Mouse (Mus musculus) midbrain, postnatal 0 days (tissue): ENCODE data around the gene Gucy2e. TPM values are rescaled to one million over a fixed set of nuclear protein-coding genes. Genes with fewer than 3 reads are reported as not detected.

Source experiments
- ATAC-seq: fragments of 200-750 bp; cut with Nextera tagmentation; 2 replicates; pipeline ENCODE4 v1.8.0; 2017; ENCODE audit warnings: moderate number of reproducible peaks, mild to moderate bottlenecking, moderate TSS enrichment, moderate library complexity; ENCODE audit not compliant: low FRiP score
- DNase-seq: peaks from one replicate; pipeline ENCODE4 v3.0.0-alpha.2; 2015; ENCODE audit warnings: low spot score
- H3K27ac ChIP-seq: fragments of 300-500 bp; sonication (generic); 2 replicates; pipeline ENCODE4 v1.5.1; 2014; ENCODE audit warnings: low read depth, mild to moderate bottlenecking, low read length, mixed read lengths
- H3K27me3 ChIP-seq: fragments of 300-500 bp; sonication (generic); 2 replicates; pipeline ENCODE4 v1.6.1; 2014; ENCODE audit warnings: low read length, control low read depth, mixed read lengths; ENCODE audit not compliant: insufficient read depth
- H3K36me3 ChIP-seq: fragments of 300-500 bp; sonication (generic); 2 replicates; pipeline ENCODE4 v1.6.1; 2014; ENCODE audit warnings: low read length, control low read depth, mixed read lengths; ENCODE audit not compliant: insufficient read depth
- H3K4me1 ChIP-seq: fragments of 300-500 bp; sonication (generic); 2 replicates; pipeline ENCODE4 v1.6.1; 2014; ENCODE audit warnings: mild to moderate bottlenecking, control low read depth, antibody characterized with exemption, low read length, mixed read lengths; ENCODE audit not compliant: insufficient read depth
- H3K4me2 ChIP-seq: fragments of 300-500 bp; sonication (generic); 2 replicates; pipeline ENCODE4 v1.6.1; 2014; ENCODE audit warnings: low read depth, mild to moderate bottlenecking, low read length, mixed read lengths; ENCODE audit not compliant: poor library complexity, severe bottlenecking
- H3K4me3 ChIP-seq: fragments of 300-500 bp; sonication (generic); 2 replicates; pipeline ENCODE4 v1.5.1; 2014; ENCODE audit warnings: low read depth, mild to moderate bottlenecking, low read length, moderate library complexity
- H3K9ac ChIP-seq: fragments of 300-500 bp; sonication (generic); replicated peaks from 2 replicates; pipeline ENCODE4 v1.6.1; 2014; ENCODE audit warnings: mild to moderate bottlenecking, low read length, moderate library complexity, mixed read lengths; ENCODE audit not compliant: poor library complexity, severe bottlenecking
- H3K9me3 ChIP-seq: fragments of 300-500 bp; sonication (generic); 2 replicates; pipeline ENCODE4 v1.6.1; 2016; ENCODE audit warnings: low read length, control low read depth
- CTCF ChIP-seq: IDR thresholded peaks from 2 replicates; pipeline ENCODE4 v1.5.1; 2016; ENCODE audit warnings: antibody characterized with exemption, mild to moderate bottlenecking
- WGBS: fragments of 180-500 bp; shearing (Covaris S2); extraction: QIAGEN DNeasy Blood & Tissue Kit; methylation state at CpG from one replicate; pipeline ENCODE4 v1.1.7; 2014; 5-methylcytosine and 5-hydroxymethylcytosine counted together
- polyA plus RNA-seq: library from polyadenylated mRNA; unstranded; fragments of >200 nt; fragmentation: Nextera tagmentation; extraction: Ambion mirVana; gene quantifications from 2 replicates; pipeline ENCODE4 v1.2.1, GENCODE M21; 2015
- total RNA-seq: library from RNA; depleted of rRNA; stranded (reverse); fragments of >200 nt; gene quantifications from 2 replicates; pipeline ENCODE4 v1.2.3, GENCODE M21; 2014; rRNA removed

The Gucy2e gene
- total RNA-seq (1.3 and 1.4 TPM in 2 replicates), polyA plus RNA-seq (0.97 and 1.0 TPM in 2 replicates)

DNA sequence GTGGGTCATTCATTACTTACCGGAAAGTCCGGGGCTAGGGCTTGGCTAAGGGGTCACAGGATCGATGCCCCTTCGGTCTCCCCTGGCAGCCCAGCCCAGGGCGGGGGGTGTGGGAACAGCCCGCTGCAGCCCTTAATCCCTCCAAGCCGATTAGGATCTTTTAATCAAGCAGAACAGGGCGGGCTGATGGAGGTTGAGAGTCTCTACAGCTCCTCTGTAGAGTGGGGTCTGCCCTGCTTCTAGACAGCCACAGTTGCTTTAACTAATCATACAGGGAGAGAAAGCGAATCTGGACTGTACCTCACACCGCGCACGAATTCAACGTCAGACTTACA, at the start of gene Gucy2e:
Gene Gucy2e (minus strand): TSS at position 111 of the 335 bp plus-strand sequence.
- ATAC-seq = no peak
- Histone ChIP-seq H3K9ac (peak within 1 kb of the TSS; percentile 69), H3K4me3 (peak within 1 kb of the TSS; percentile 50), H3K4me1 (no peaks in the 10 kb centered on the region), H3K27me3 (no peaks in the 10 kb centered on the region), H3K36me3 (no peaks in the 10 kb centered on the region), H3K9me3 (no peaks in the 10 kb centered on the region), H3K4me2 (peak within 1 kb of the TSS; percentile 71), H3K27ac (peak within 1 kb of the TSS; percentile 79)
- DNase-seq = no peak
- TF ChIP-seq CTCF = no peak
- WGBS = 12% methylated on average over 13 of the region's 13 CpGs

DNA sequence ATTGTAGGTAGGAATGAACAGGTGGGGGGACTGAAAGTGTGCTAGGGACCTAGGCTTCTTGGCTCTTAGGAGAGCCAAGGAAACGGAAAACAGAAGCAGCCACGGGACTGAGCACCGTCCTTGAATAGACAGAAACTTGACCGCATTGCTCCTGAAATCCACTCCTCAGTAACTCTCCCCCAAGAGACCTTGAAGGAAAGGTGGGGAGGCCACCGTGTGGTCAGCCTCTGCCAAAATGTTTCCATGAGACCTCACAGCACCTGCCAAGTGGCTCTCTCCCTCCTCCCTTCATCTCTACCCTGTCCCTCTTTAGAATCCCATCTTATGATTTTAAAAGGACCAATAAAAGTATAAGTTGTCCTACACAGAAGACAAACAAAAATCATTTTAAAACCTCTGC, 40.4 kb upstream of the Gucy2e start:
- no peak overlapping the region for H3K9ac ChIP-seq
- TF ChIP-seq CTCF = no peak
- no peak overlapping the region for H3K4me3 ChIP-seq
- H3K36me3 ChIP-seq = no peaks in the 10 kb centered on the region
- no peaks in the 10 kb centered on the region for H3K4me1 ChIP-seq
- no peak for ATAC-seq
- no peaks in the 10 kb centered on the region for H3K9me3 ChIP-seq
- WGBS = 70% methylated on average over 5 of the region's 5 CpGs
- H3K27me3 ChIP-seq = no peaks in the 10 kb centered on the region
- no peak for DNase-seq
- no peak overlapping the region for H3K27ac ChIP-seq
- no peak overlapping the region for H3K4me2 ChIP-seq

DNA sequence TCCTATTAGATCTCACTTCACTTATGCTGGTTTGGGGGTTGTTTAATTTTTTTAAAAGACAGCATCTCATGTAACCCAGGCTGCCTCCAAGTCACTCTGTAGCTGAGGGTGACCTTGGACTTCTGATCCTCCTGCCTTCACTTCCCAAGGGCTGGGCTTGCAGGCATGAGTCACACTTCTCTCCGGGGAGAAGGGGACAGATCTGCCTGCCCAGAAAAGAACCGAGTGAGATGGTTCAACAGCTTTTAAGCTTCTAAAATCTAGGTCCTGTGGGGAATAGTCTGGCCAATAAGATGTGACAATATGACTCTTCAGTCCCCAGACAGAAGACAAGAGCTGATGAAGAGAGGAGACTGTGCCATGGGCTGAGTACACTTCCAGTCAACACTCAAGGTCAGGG, 39.2 kb upstream of the Gucy2e start:
- no peak overlapping the region for H3K4me2 ChIP-seq
- no peak for DNase-seq
- no peaks in the 10 kb centered on the region for H3K27me3 ChIP-seq
- no peak overlapping the region for H3K9ac ChIP-seq
- H3K9me3 ChIP-seq = no peaks in the 10 kb centered on the region
- no peaks in the 10 kb centered on the region for H3K4me1 ChIP-seq
- TF ChIP-seq CTCF = no peak
- no peak overlapping the region for H3K4me3 ChIP-seq
- no peaks in the 10 kb centered on the region for H3K36me3 ChIP-seq
- no peak for ATAC-seq
- 61% methylated on average over 2 of the region's 2 CpGs for WGBS
- H3K27ac ChIP-seq = no peak overlapping the region

DNA sequence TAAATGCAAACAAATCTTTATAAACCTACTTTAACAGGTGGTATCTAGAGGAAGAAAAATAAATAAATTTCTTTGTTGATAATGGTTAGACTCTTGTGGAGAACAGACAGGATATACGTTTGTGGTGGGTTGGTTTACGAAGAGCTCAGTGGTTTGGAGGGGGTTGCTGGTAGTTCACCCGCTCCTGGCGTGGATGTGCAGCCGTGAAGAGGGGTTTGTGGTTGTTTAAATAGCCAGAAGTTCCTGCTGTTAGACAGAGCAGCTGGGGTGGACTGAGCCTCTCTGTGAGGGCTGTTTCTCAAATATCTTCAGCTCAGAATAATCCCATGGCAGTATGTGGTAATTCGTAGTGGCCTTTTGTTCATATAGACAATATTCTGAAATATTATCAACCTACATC, 38.8 kb upstream of the Gucy2e start:
- no peak overlapping the region for H3K9ac ChIP-seq
- DNase-seq = no peak
- ATAC-seq = no peak
- no peaks in the 10 kb centered on the region for H3K9me3 ChIP-seq
- no peak overlapping the region for H3K4me3 ChIP-seq
- H3K27ac ChIP-seq = no peak overlapping the region
- H3K4me1 ChIP-seq = no peaks in the 10 kb centered on the region
- H3K36me3 ChIP-seq = no peaks in the 10 kb centered on the region
- no peaks in the 10 kb centered on the region for H3K27me3 ChIP-seq
- TF ChIP-seq CTCF = no peak
- 80% methylated on average over 6 of the region's 6 CpGs for WGBS
- H3K4me2 ChIP-seq = no peak overlapping the region

DNA sequence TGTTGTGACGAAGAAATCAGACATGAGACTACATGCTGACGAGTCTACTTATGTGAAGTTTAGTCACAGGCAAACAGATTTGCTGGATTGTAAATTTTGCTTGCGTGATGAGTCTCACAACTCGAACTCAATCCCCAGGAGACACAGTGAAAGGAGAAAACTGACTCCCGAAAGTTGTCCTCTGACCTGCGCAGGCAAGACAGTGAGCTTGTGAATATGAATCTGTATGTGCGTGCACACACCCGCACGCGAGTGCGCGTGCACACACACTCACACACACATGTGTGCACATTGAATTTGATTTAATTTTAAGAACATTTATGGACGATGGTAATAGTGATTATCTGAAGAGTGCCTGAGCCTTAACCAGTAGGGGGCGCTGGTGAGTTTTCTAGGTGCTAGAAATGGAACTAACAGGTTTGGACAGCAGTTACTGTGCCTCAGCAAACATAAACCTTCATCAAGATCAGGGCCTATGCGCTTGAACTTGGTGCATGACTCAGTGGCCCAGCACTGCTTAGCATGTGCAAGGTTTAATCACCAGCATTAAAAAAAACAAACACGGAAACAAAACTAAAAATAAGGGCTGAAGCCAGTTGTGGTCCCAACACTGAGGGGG, 35.4 kb upstream of the Gucy2e start:
- 35% methylated on average over 16 of the region's 16 CpGs for WGBS
- Histone ChIP-seq H3K9ac (no peak overlapping the region), H3K27ac (no peak overlapping the region), H3K36me3 (no peaks in the 10 kb centered on the region), H3K4me1 (no peaks in the 10 kb centered on the region), H3K4me3 (no peak overlapping the region), H3K4me2 (no peak overlapping the region), H3K9me3 (no peaks in the 10 kb centered on the region), H3K27me3 (no peaks in the 10 kb centered on the region)
- no peak for ATAC-seq
- TF ChIP-seq CTCF = peak; percentile 90
- peak; percentile 86 for DNase-seq

DNA sequence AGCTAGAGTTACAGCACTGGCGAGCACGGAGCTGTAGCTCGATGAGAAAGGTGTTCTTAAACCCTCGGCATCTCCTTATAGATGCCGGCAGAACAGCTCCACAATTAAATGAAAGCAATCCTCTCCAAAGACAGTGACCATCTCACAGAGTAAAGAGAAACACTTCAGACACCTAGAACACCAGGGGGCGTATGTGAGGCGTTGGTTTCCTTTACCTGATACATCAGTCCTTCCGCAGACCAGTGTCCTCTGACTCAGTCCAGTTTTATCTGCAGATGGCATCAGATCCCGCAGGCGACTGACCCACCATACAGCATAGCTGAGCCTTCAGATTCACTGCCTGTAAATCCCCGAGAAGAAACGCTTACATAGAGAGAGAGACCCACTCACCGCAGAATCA, 32.7 kb upstream of the Gucy2e start:
- Histone ChIP-seq H3K36me3 (no peaks in the 10 kb centered on the region), H3K27ac (no peak overlapping the region), H3K4me1 (peaks cover 3% of the 10 kb centered on the region; the same call in 1 of the 2 replicates), H3K4me3 (no peak overlapping the region), H3K9ac (no peak overlapping the region), H3K27me3 (no peaks in the 10 kb centered on the region), H3K9me3 (no peaks in the 10 kb centered on the region), H3K4me2 (no peak overlapping the region)
- ATAC-seq (no peak), DNase-seq (peak; percentile 90)
- WGBS = 15% methylated on average over 13 of the region's 13 CpGs
- peak; percentile 88 for TF ChIP-seq CTCF
